Mouse (Mus musculus) CH12.LX (cell line): ENCODE data around the gene Bcorl1. TPM values are rescaled to one million over a fixed set of nuclear protein-coding genes. Genes with fewer than 3 reads are reported as not detected.
A peak's percentile ranks its signal among the peaks of the same experiment; 100 is the strongest.

Experiments used
- DNase-seq: peaks from one replicate; pipeline ENCODE4 v3.0.0-alpha.2; 2013; ENCODE audit errors: extremely low read depth
- H3K27ac ChIP-seq: 2 replicates; pipeline ENCODE4 v1.5.1; 2012; ENCODE audit warnings: low read depth, mild to moderate bottlenecking, control low read depth, moderate library complexity; ENCODE audit not compliant: insufficient read depth
- H3K27me3 ChIP-seq: replicated peaks from 2 replicates; pipeline ENCODE3; 2012; ENCODE audit warnings: inconsistent platforms
- H3K36me3 ChIP-seq, 2 experiments: replicated peaks in 1 of 2; 2 replicates each; pipeline versions ENCODE3 to v1.6.1; 2012; ENCODE audit warnings: inconsistent platforms in 1 of 2, low read length in 1 of 2, mild to moderate bottlenecking in 1 of 2, mixed read lengths in 1 of 2, moderate library complexity in 1 of 2; ENCODE audit not compliant: control insufficient read depth in 1 of 2, insufficient read depth in 1 of 2
- H3K4me1 ChIP-seq, 2 experiments: 2 replicates each; pipeline ENCODE4 v1.6.1; 2012; ENCODE audit warnings: inconsistent platforms in 1 of 2, moderate library complexity in 1 of 2; ENCODE audit not compliant: insufficient read depth in 2 of 2, control insufficient read depth in 1 of 2
- H3K4me2 ChIP-seq: 2 replicates; pipeline ENCODE4 v1.6.1; 2012; ENCODE audit warnings: low read depth, mild to moderate bottlenecking, control low read depth; ENCODE audit not compliant: poor library complexity, insufficient read depth, severe bottlenecking
- H3K4me3 ChIP-seq, 3 experiments: fragments of 150-350 bp in 1 of 3; sonication (generic) in 1 of 3; replicated peaks in 1 of 3; 2 replicates each; pipeline versions ENCODE3 to v1.5.1; 2011 to 2012; ENCODE audit warnings: low read depth in 2 of 3, low read length in 2 of 3, mild to moderate bottlenecking in 2 of 3, moderate library complexity in 2 of 3, control low read depth in 1 of 3, improper control_type of control experiment in 1 of 3, inconsistent platforms in 1 of 3, mixed read lengths in 1 of 3; ENCODE audit not compliant: poor library complexity in 1 of 3
- H3K79me2 ChIP-seq: replicated peaks from 2 replicates; pipeline ENCODE4 v1.6.1; 2012; ENCODE audit warnings: mild to moderate bottlenecking, moderate library complexity; ENCODE audit not compliant: control insufficient read depth, poor library complexity, insufficient read depth, severe bottlenecking; ENCODE audit errors: extremely low read depth
- H3K9ac ChIP-seq: 2 replicates; pipeline ENCODE4 v1.6.1; 2012; ENCODE audit warnings: low read depth, mild to moderate bottlenecking, control low read depth, moderate library complexity; ENCODE audit not compliant: insufficient read depth
- H3K9me3 ChIP-seq: replicated peaks from 2 replicates; pipeline ENCODE3; 2012; ENCODE audit warnings: low read length, inconsistent platforms, mixed read lengths
- BHLHE40 ChIP-seq: IDR thresholded peaks from 2 replicates; pipeline ENCODE4 v1.6.1; 2011; ENCODE audit warnings: mild to moderate bottlenecking, low read depth, low read length, improper control_type of control experiment
- CHD1 ChIP-seq: IDR thresholded peaks from 2 replicates; pipeline ENCODE4 v1.6.1; 2012; ENCODE audit warnings: low read depth, low read length, improper control_type of control experiment, inconsistent platforms
- CHD2 ChIP-seq: IDR thresholded peaks from 2 replicates; pipeline ENCODE4 v1.6.1; 2011; ENCODE audit warnings: low read length, improper control_type of control experiment
- CTCF ChIP-seq, 2 experiments: IDR thresholded peaks in 1 of 2; conservative IDR thresholded peaks in 1 of 2; 2 replicates each; pipeline ENCODE4 v1.5.1; 2011 to 2012; ENCODE audit warnings: low read depth in 2 of 2, low read length in 2 of 2, improper control_type of control experiment in 1 of 2, inconsistent platforms in 1 of 2, mild to moderate bottlenecking in 1 of 2, moderate library complexity in 1 of 2
- E2F4 ChIP-seq: IDR thresholded peaks from 2 replicates; pipeline ENCODE4 v1.6.1; 2011; ENCODE audit warnings: low read depth, low read length, improper control_type of control experiment; ENCODE audit not compliant: insufficient replicate concordance
- ELF1 ChIP-seq: IDR thresholded peaks from 2 replicates; pipeline ENCODE4 v1.6.1; 2014; ENCODE audit warnings: low read depth, mild to moderate bottlenecking, inconsistent platforms, low read length, improper control_type of control experiment
- EP300 ChIP-seq: IDR thresholded peaks from 2 replicates; pipeline ENCODE4 v1.6.1; 2011; ENCODE audit warnings: low read length, improper control_type of control experiment
- HCFC1 ChIP-seq: IDR thresholded peaks from 2 replicates; pipeline ENCODE4 v1.6.1; 2012; ENCODE audit warnings: low read depth, mild to moderate bottlenecking, inconsistent platforms, low read length, improper control_type of control experiment
- JUN ChIP-seq: IDR thresholded peaks from 2 replicates; pipeline ENCODE4 v1.6.1; 2011; ENCODE audit warnings: low read depth, mild to moderate bottlenecking, low read length, improper control_type of control experiment, moderate library complexity; ENCODE audit not compliant: insufficient read depth
- JUND ChIP-seq: conservative IDR thresholded peaks from 2 replicates; pipeline ENCODE4 v1.6.1; 2011; ENCODE audit warnings: low read depth, low read length, improper control_type of control experiment
- KAT2A ChIP-seq: IDR thresholded peaks from 2 replicates; pipeline ENCODE4 v1.6.1; 2012; ENCODE audit warnings: low read length, improper control_type of control experiment, inconsistent platforms; ENCODE audit not compliant: insufficient replicate concordance
- MAFK ChIP-seq: IDR thresholded peaks from 2 replicates; pipeline ENCODE4 v1.6.1; 2011; ENCODE audit warnings: low read length, improper control_type of control experiment; ENCODE audit not compliant: insufficient replicate concordance
- MAZ ChIP-seq: IDR thresholded peaks from 2 replicates; pipeline ENCODE4 v1.6.1; 2012; ENCODE audit warnings: low read depth, mild to moderate bottlenecking, inconsistent platforms, low read length, improper control_type of control experiment, moderate library complexity
- MEF2A ChIP-seq: IDR thresholded peaks from 2 replicates; pipeline ENCODE4 v1.6.1; 2014; ENCODE audit warnings: low read depth, mild to moderate bottlenecking, inconsistent platforms, low read length, improper control_type of control experiment, borderline replicate concordance
- MXI1 ChIP-seq: IDR thresholded peaks from 2 replicates; pipeline ENCODE4 v1.6.1; 2011; ENCODE audit warnings: mild to moderate bottlenecking, low read depth, low read length, improper control_type of control experiment
- POLR2A ChIP-seq: IDR thresholded peaks from 2 replicates; pipeline ENCODE4 v1.6.1; 2011; ENCODE audit warnings: low read depth, mild to moderate bottlenecking, improper control_type of control experiment, low read length
- RAD21 ChIP-seq: IDR thresholded peaks from 2 replicates; pipeline ENCODE4 v1.6.1; 2011; ENCODE audit warnings: low read depth, mild to moderate bottlenecking, low read length, improper control_type of control experiment, moderate library complexity
- RCOR1 ChIP-seq: conservative IDR thresholded peaks from 2 replicates; pipeline ENCODE4 v1.6.1; 2012; ENCODE audit warnings: low read depth, mild to moderate bottlenecking, inconsistent platforms, low read length, improper control_type of control experiment
- SIN3A ChIP-seq: IDR thresholded peaks from 2 replicates; pipeline ENCODE4 v1.6.1; 2012; ENCODE audit warnings: low read length, improper control_type of control experiment, inconsistent platforms
- SMC3 ChIP-seq: IDR thresholded peaks from 2 replicates; pipeline ENCODE4 v1.6.1; 2011; ENCODE audit warnings: low read depth, low read length, improper control_type of control experiment
- TBP ChIP-seq: conservative IDR thresholded peaks from 2 replicates; pipeline ENCODE4 v1.6.1; 2011; ENCODE audit warnings: low read depth, low read length, improper control_type of control experiment
- TCF12 ChIP-seq: IDR thresholded peaks from 2 replicates; pipeline ENCODE4 v1.6.1; 2014; ENCODE audit warnings: low read depth, mild to moderate bottlenecking, inconsistent platforms, low read length, improper control_type of control experiment
- UBTF ChIP-seq: IDR thresholded peaks from 2 replicates; pipeline ENCODE4 v1.6.1; 2012; ENCODE audit warnings: low read depth, mild to moderate bottlenecking, inconsistent platforms, low read length, improper control_type of control experiment, moderate library complexity
- USF1 ChIP-seq: IDR thresholded peaks from 2 replicates; pipeline ENCODE4 v1.6.1; 2014; ENCODE audit warnings: low read depth, mild to moderate bottlenecking, inconsistent platforms, low read length, improper control_type of control experiment
- ZC3H11A ChIP-seq: IDR thresholded peaks from 2 replicates; pipeline ENCODE4 v1.6.1; 2012; ENCODE audit warnings: low read depth, mild to moderate bottlenecking, inconsistent platforms, low read length, improper control_type of control experiment
- ZKSCAN1 ChIP-seq: IDR thresholded peaks from 2 replicates; pipeline ENCODE4 v1.6.1; 2012; ENCODE audit warnings: low read depth, inconsistent platforms, low read length, improper control_type of control experiment, borderline replicate concordance
- ZMIZ1 ChIP-seq: IDR thresholded peaks from 2 replicates; pipeline ENCODE4 v1.6.1; 2012; ENCODE audit warnings: low read depth, mild to moderate bottlenecking, inconsistent platforms, low read length, improper control_type of control experiment
- dilution Hi-C: fragments of 300-500 bp; cut with MboI; formaldehyde crosslinking; loops from 2 replicates; pipeline ENCODE4 v1.14.3; 2020; ENCODE audit warnings: low sequenced_read_pairs; ENCODE audit not compliant: extremely low pct_unique_long_range_greater_than_20kb, extremely low pct_ligation_motif_present
- in situ Hi-C: fragments of 300-500 bp; cut with MboI; formaldehyde crosslinking; loops from 3 replicates; pipeline ENCODE4 v1.14.3; 2019; ENCODE audit warnings: low sequenced_read_pairs, low pct_ligation_motif_present, low pct_unique_long_range_greater_than_20kb, mixed read lengths
- polyA plus RNA-seq: library from polyadenylated mRNA; unstranded; fragments of >175 nt; gene quantifications from 2 replicates; pipeline ENCODE4 v1.2.1, GENCODE M21; 2012; ENCODE audit warnings: low read depth; ENCODE audit not compliant: insufficient read length
- total RNA-seq, 2 experiments: library from RNA; depleted of rRNA; stranded (reverse); fragments of 300-350 nt in 1 of 2; fragments of >200 nt in 1 of 2; gene quantifications; 2 replicates each; pipeline ENCODE4 v1.2.3; 2012 to 2014

The Bcorl1 gene
- total and polyA plus RNA-seq, 3 experiments = 0.30 to 2.2 (median 1.9) TPM

DNA sequence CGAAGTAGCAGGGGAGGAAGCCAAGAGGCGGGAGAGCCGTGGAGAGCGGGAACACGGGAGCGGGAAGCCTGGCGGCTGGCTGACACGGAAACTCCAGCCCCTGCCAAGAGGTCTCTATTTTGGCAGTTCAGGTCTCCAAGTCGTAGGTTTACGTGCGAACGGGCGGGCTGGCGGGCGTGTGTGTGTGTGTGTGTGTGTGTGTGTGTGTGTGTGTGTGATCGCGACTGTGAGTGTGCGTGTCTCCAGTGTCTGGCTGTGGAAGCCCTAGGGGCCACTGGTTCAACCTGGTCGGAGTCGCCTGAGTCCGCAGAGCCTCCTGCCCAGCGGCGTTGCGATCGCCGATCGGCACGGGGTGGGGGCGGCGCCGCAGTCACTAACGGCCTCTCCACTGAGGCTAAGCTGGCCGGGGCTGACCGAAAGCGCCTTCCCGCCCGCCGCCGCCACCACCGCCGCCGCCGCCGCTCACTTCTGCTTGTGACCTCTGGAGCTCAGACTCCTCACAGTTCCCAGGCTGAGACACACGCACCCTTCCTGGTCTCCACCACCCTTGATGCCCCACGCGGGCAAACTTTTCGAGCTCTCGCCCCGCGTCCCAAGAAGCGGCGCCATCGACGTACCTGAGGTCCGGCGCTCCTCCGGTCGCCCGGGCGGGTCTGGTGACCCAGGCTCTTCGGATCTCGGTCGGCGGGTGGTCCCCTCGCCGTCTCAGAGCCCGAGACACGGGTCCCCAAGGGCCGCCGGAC lies 111.9 kb downstream of the Bcorl1 start:
- dilution Hi-C loops = no loop called here
- in situ Hi-C loops = no loop called here

DNA sequence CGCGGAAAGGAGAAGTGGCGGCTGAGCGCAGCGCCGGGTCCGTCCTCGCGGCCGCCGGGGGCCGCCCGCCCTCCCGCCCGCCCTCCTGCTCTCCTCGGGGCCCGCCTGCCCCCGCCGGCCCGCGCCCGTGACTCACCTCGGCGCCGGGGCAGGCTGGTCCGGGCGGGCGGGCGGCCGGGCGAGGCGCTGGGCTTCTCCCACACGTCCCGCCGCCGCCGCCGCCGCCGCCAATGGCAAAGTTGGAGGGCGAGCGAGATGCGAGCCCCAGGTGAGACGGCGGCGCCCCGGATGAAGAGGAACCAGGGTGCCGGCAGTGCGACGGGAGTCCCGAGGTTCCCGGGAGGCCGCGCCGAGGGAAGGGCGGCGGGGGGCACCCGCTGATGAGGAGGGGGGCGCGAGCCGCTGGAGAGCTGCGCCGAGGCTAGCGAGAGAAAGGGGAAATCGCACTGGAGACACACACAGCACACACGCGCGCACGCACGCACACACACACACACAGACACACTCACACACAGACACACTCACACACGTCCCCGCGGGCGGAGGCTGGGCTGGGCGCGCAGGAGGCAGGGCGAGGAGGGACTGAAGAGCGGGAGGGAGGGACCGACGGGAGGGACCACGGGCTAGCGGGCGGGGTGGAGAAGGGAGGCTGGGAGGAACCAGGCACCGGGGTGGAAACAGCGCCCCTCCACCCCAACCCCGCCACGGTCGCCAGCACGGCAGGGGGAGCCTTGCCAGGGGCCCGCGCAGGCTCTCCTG lies 112.8 kb downstream of the Bcorl1 start:
- Histone ChIP-seq H3K9ac (peak overlapping the region; percentile 68), H3K36me3 (peaks cover 0 to 6% of the 10 kb centered on the region in 2 experiments), H3K9me3 (no peaks in the 10 kb centered on the region), H3K4me2 (no peak overlapping the region; the same call in 1 of the 2 replicates), H3K4me1 (peaks cover 16 to 37% of the 10 kb centered on the region in 2 experiments), H3K27me3 (no peaks in the 10 kb centered on the region), H3K79me2 (peaks cover 13% of the 10 kb centered on the region), H3K27ac (peak overlapping the region; percentile 68), H3K4me3 (peak overlapping the region; percentile 35 to 88 (median 61))
- no peak for TF ChIP-seq JUN
- TF ChIP-seq E2F4 = no peak
- no peak for TF ChIP-seq UBTF
- no peak for TF ChIP-seq EP300
- TF ChIP-seq MXI1 = 0 out of 2 replicates have a peak, but pooled peaks have one; percentile 50
- peak; percentile 54 for TF ChIP-seq BHLHE40
- no peak for TF ChIP-seq CHD2
- TF ChIP-seq SMC3 = no peak
- peak; percentile 55; the same call in 1 of the 2 replicates for TF ChIP-seq POLR2A
- no peak for TF ChIP-seq JUND
- TF ChIP-seq ZC3H11A = no peak
- TF ChIP-seq TBP = no peak
- TF ChIP-seq MAZ = 0 out of 2 replicates have a peak, but pooled peaks have one; percentile 53
- TF ChIP-seq MEF2A = no peak
- no peak for TF ChIP-seq HCFC1
- no peak for TF ChIP-seq ZKSCAN1
- peak in 1 of 2 experiments; percentile 31; a peak in 1 of 4 replicates for TF ChIP-seq CTCF (conservative IDR thresholded peaks at IDR 0.05 in 1 of 2, IDR thresholded peaks at IDR 0.05 in 1 of 2; ENCODE audit: low read depth in 2 of 2, low read length in 2 of 2)
- no peak for TF ChIP-seq CHD1
- TF ChIP-seq ZMIZ1 = no peak
- no peak for TF ChIP-seq RCOR1
- peak; percentile 52; the same call in 1 of the 2 replicates for TF ChIP-seq TCF12
- no peak for TF ChIP-seq KAT2A
- no peak for TF ChIP-seq MAFK
- TF ChIP-seq ELF1 = no peak
- TF ChIP-seq USF1 = no peak
- no peak for TF ChIP-seq RAD21
- in situ Hi-C loops = no loop called here
- dilution Hi-C loops = no loop called here
- peak; percentile 51 for DNase-seq

More for the DNA sequence above, 111.9 kb downstream of the Bcorl1 start:
- Histone ChIP-seq H3K9me3 (no peaks in the 10 kb centered on the region), H3K27ac (peak overlapping the region; percentile 74), H3K27me3 (no peaks in the 10 kb centered on the region), H3K79me2 (peaks cover 15% of the 10 kb centered on the region), H3K9ac (peak overlapping the region; percentile 68), H3K4me1 (peaks cover 16 to 37% of the 10 kb centered on the region in 2 experiments), H3K4me3 (peak overlapping the region; percentile 49 to 88 (median 61)), H3K4me2 (0 out of 2 replicates have a peak overlapping the region, but pooled peaks have one; percentile 68), H3K36me3 (peaks cover 0 to 6% of the 10 kb centered on the region in 2 experiments)
- TF ChIP-seq SIN3A = no peak
- DNase-seq = no peak
